Mouse (Mus musculus): ENCODE results near the gene Rbbp8nl.

DNA sequence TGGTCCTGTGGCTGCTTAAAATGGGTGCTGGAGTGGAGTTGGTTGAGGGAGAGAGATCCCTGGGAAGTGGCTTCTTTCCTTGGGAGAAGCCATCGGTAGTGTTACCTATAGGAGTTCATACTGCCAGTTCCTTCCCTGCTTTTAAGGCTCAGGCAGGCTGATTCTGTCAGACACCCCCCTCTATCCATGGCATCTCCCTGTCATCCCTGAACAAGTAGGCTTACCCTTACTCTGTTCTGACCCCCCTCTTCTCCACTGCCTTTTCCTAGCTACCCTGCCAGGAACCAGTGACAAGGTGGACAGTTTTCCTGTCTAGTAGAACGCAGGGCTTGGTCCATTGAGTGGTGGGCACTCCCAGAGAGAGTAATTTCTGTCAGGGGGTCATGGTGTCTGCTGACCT lies 15.2 kb downstream of the Rbbp8nl start:
- TF ChIP-seq POLR2A (IDR thresholded peaks at IDR 0.05; ENCODE audit: borderline replicate concordance, control insufficient read depth, low read depth, low read length) (no peak), CTCF (IDR thresholded peaks at IDR 0.05; ENCODE audit: control insufficient read depth, insufficient read depth, low read length) (no peak)

Measured in bone marrow, adult 2 months (tissue).